Mouse (Mus musculus): ENCODE measurements around the gene Camta1. TPM values are rescaled to one million over a fixed set of nuclear protein-coding genes. Genes with fewer than 3 reads are reported as not detected.
A peak's percentile ranks its signal among the peaks of the same experiment; 100 is the strongest.

The Camta1 gene
- total RNA-seq, 1 experiment: 9.3 TPM

DNA sequence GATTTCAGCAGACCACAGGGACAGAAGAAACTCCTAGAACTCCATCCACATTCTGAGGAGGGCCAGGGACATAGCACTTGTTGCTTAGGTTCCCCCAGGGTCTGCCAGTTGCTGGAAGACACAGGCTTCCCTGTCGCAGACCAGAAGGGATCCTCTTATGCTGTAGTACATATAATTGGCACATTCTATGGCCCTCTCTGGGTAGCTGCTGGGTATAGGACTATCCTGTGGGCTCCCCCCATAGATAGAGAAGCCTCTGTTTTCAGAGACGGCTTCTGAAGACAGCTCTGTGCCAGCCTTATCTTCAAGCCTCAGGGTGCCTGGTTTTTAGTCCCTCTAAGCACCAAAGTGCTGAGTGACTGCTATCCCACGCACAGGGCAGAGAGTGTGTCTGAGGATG lies 690.6 kb downstream of the Camta1 start:
- Histone ChIP-seq H3K9ac (ENCODE audit: insufficient read depth, low read depth, low read length, poor library complexity, severe bottlenecking) (0 out of 2 replicates have a peak overlapping the region, but pooled peaks have one; percentile 40), H3K4me3 (ENCODE audit: insufficient read depth in 1 of 2, low read depth in 1 of 2, low read length in 2 of 2, poor library complexity in 1 of 2, severe bottlenecking in 1 of 2) (no peak overlapping the region), H3K4me1 (ENCODE audit: control insufficient read depth in 2 of 2, insufficient read depth in 2 of 2, low read length in 2 of 2, poor library complexity in 1 of 2) (peaks cover 0 to 14% of the 10 kb centered on the region in 2 experiments; a peak in 2 of 4 replicates), H3K27ac (ENCODE audit: insufficient read depth, low read depth, low read length, poor library complexity, severe bottlenecking) (no peak overlapping the region), H3K36me3 (ENCODE audit: control insufficient read depth, insufficient read depth, low read length, poor library complexity, severe bottlenecking) (no peaks in the 10 kb centered on the region), H3K9me3 (ENCODE audit: control insufficient read depth, insufficient read depth, low read depth, low read length) (no peaks in the 10 kb centered on the region)
- in situ Hi-C loops (cut with MboI; ENCODE audit: low sequenced_read_pairs in 2 of 2, unreplicated experiment in 2 of 2): no loop called here
- DNase-seq (ENCODE audit: low read depth, low spot score): no peak
- TF ChIP-seq ZNF384 (IDR thresholded peaks at IDR 0.05; ENCODE audit: low read depth, low read length) (no peak), MAFK (IDR thresholded peaks at IDR 0.05; ENCODE audit: insufficient read depth, low read depth, low read length) (no peak), CHD2 (IDR thresholded peaks at IDR 0.05; ENCODE audit: low read depth, low read length) (no peak), ZC3H11A (IDR thresholded peaks at IDR 0.05; ENCODE audit: borderline replicate concordance, low read depth, low read length) (no peak)

DNA sequence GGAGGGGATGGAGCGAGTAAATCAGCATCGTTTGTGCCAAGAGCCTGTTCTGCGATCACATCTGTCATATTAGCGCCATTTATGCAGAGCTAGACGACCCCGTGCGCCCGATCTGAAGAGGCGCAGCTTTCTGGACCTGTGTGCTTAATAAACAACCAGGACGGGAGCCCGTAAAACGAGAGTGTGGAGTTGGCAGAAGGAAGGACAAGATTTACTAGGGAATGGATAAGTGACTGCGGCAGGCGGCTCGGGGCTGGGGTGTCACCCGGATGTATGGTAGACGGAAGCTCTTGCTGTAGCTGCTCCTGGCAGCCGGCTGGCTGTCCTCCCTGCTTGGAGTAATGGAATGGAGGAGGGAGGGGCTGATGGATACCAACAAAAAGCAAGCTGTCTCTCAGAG lies 691.0 kb downstream of the Camta1 start:
- DNase-seq (ENCODE audit: low read depth, low spot score): no peak
- no peak for TF ChIP-seq ZNF384 (IDR thresholded peaks at IDR 0.05; ENCODE audit: low read depth, low read length)
- no peak for TF ChIP-seq HCFC1 (IDR thresholded peaks at IDR 0.05; ENCODE audit: borderline replicate concordance, insufficient read depth, low read length)
- TF ChIP-seq CHD2 (IDR thresholded peaks at IDR 0.05; ENCODE audit: low read depth, low read length): no peak
- no peak for TF ChIP-seq ZC3H11A (IDR thresholded peaks at IDR 0.05; ENCODE audit: borderline replicate concordance, low read depth, low read length)
- TF ChIP-seq MAFK (IDR thresholded peaks at IDR 0.05; ENCODE audit: insufficient read depth, low read depth, low read length): no peak
- H3K4me3 ChIP-seq (ENCODE audit: insufficient read depth in 1 of 2, low read depth in 1 of 2, low read length in 2 of 2, poor library complexity in 1 of 2, severe bottlenecking in 1 of 2): 0 out of 4 replicates have a peak overlapping the region, but pooled peaks of 1 of the 2 experiments have one; percentile 7
- no peaks in the 10 kb centered on the region for H3K36me3 ChIP-seq (ENCODE audit: control insufficient read depth, insufficient read depth, low read length, poor library complexity, severe bottlenecking)
- in situ Hi-C loops (cut with MboI; ENCODE audit: low sequenced_read_pairs in 2 of 2, unreplicated experiment in 2 of 2): no loop called here
- peak overlapping the region; percentile 30; the same call in 1 of the 2 replicates for H3K9ac ChIP-seq (ENCODE audit: insufficient read depth, low read depth, low read length, poor library complexity, severe bottlenecking)
- no peak overlapping the region for H3K27ac ChIP-seq (ENCODE audit: insufficient read depth, low read depth, low read length, poor library complexity, severe bottlenecking)
- H3K4me1 ChIP-seq (ENCODE audit: control insufficient read depth in 2 of 2, insufficient read depth in 2 of 2, low read length in 2 of 2, poor library complexity in 1 of 2): peaks cover 0 to 17% of the 10 kb centered on the region in 2 experiments; a peak in 2 of 4 replicates
- no peaks in the 10 kb centered on the region for H3K9me3 ChIP-seq (ENCODE audit: control insufficient read depth, insufficient read depth, low read depth, low read length)

DNA sequence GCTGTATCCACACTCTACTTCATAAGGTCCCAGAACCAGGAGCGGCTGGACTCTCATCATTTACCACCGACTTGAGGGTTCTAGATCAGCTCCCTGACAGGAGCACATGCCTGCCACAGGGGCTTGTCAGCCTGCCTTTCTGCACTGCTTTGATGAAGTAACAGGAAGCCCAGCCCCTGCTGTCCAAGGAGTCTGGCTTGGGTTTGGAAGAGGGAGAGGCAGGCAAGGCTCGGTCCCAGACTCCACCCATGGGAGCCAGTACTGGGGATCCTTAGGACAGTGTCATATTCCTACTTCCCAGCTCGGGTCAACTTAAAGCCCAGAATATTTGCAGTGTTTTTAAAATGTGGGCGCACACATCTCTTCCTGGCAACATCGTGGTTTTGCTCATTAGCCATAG lies 694.7 kb downstream of the Camta1 start:
- DNase-seq (ENCODE audit: low read depth, low spot score): no peak
- Histone ChIP-seq H3K36me3 (ENCODE audit: control insufficient read depth, insufficient read depth, low read length, poor library complexity, severe bottlenecking) (no peaks in the 10 kb centered on the region), H3K27ac (ENCODE audit: insufficient read depth, low read depth, low read length, poor library complexity, severe bottlenecking) (no peak overlapping the region), H3K9ac (ENCODE audit: insufficient read depth, low read depth, low read length, poor library complexity, severe bottlenecking) (no peak overlapping the region), H3K9me3 (ENCODE audit: control insufficient read depth, insufficient read depth, low read depth, low read length) (no peaks in the 10 kb centered on the region), H3K4me3 (ENCODE audit: insufficient read depth in 1 of 2, low read depth in 1 of 2, low read length in 2 of 2, poor library complexity in 1 of 2, severe bottlenecking in 1 of 2) (no peak overlapping the region), H3K4me1 (ENCODE audit: control insufficient read depth in 2 of 2, insufficient read depth in 2 of 2, low read length in 2 of 2, poor library complexity in 1 of 2) (peaks cover 0 to 19% of the 10 kb centered on the region in 2 experiments; a peak in 2 of 4 replicates)
- TF ChIP-seq HCFC1 (IDR thresholded peaks at IDR 0.05; ENCODE audit: borderline replicate concordance, insufficient read depth, low read length) (no peak), CHD2 (IDR thresholded peaks at IDR 0.05; ENCODE audit: low read depth, low read length) (no peak), ZC3H11A (IDR thresholded peaks at IDR 0.05; ENCODE audit: borderline replicate concordance, low read depth, low read length) (no peak), MAFK (IDR thresholded peaks at IDR 0.05; ENCODE audit: insufficient read depth, low read depth, low read length) (no peak), ZNF384 (IDR thresholded peaks at IDR 0.05; ENCODE audit: low read depth, low read length) (no peak)
- in situ Hi-C loops (cut with MboI; ENCODE audit: low sequenced_read_pairs in 2 of 2, unreplicated experiment in 2 of 2): no loop called here

DNA sequence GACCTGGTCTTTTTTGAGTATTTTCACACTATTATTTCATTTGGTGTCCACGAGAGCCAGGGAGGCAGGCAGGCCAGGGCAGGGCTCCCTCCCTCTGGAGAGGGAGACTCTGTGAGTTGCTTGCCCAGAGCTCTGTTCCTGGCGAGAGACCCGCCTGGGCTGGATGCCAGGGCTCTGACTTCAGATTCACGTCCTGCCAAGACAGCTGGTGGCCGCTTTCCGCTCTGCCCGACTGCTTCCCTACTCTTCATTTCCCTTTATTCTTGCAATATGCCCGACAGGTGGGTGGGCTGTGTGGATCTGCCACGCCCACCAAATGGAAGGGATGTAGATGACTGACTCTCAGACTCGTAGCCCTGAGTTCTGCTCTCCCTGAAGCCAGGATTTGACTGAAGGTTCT lies 696.1 kb downstream of the Camta1 start:
- Histone ChIP-seq H3K9ac (ENCODE audit: insufficient read depth, low read depth, low read length, poor library complexity, severe bottlenecking) (no peak overlapping the region), H3K27ac (ENCODE audit: insufficient read depth, low read depth, low read length, poor library complexity, severe bottlenecking) (no peak overlapping the region), H3K9me3 (ENCODE audit: control insufficient read depth, insufficient read depth, low read depth, low read length) (no peaks in the 10 kb centered on the region), H3K36me3 (ENCODE audit: control insufficient read depth, insufficient read depth, low read length, poor library complexity, severe bottlenecking) (no peaks in the 10 kb centered on the region), H3K4me1 (ENCODE audit: control insufficient read depth in 2 of 2, insufficient read depth in 2 of 2, low read length in 2 of 2, poor library complexity in 1 of 2) (peaks cover 0 to 9% of the 10 kb centered on the region in 2 experiments; a peak in 2 of 4 replicates), H3K4me3 (ENCODE audit: insufficient read depth in 1 of 2, low read depth in 1 of 2, low read length in 2 of 2, poor library complexity in 1 of 2, severe bottlenecking in 1 of 2) (no peak overlapping the region)
- in situ Hi-C loops (cut with MboI; ENCODE audit: low sequenced_read_pairs in 2 of 2, unreplicated experiment in 2 of 2): no loop called here
- no peak for TF ChIP-seq MAFK (IDR thresholded peaks at IDR 0.05; ENCODE audit: insufficient read depth, low read depth, low read length)
- TF ChIP-seq ZC3H11A (IDR thresholded peaks at IDR 0.05; ENCODE audit: borderline replicate concordance, low read depth, low read length): no peak
- TF ChIP-seq ZNF384 (IDR thresholded peaks at IDR 0.05; ENCODE audit: low read depth, low read length): no peak
- no peak for TF ChIP-seq HCFC1 (IDR thresholded peaks at IDR 0.05; ENCODE audit: borderline replicate concordance, insufficient read depth, low read length)
- no peak for TF ChIP-seq CHD2 (IDR thresholded peaks at IDR 0.05; ENCODE audit: low read depth, low read length)
- no peak for DNase-seq (ENCODE audit: low read depth, low spot score)

DNA sequence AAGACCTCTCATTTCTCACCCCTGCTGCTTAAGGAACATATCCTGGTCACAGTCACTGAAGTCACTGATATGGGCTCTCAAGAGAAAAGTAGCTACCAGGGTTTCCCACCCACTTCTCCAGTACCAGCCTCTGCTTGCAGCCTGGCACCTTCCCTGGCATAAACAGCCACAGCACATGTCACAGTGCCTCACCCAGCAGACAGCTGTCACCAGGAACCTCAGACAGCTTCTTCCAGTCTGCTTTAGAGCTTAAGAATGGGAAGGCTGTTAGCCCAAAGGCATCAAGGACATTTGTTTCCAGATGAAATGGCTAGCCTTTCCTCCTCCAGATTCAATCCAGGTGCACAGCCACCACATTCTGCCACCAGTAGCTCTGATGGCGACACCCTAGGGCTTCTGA lies 697.4 kb downstream of the Camta1 start:
- Histone ChIP-seq H3K4me3 (ENCODE audit: insufficient read depth in 1 of 2, low read depth in 1 of 2, low read length in 2 of 2, poor library complexity in 1 of 2, severe bottlenecking in 1 of 2) (no peak overlapping the region), H3K9ac (ENCODE audit: insufficient read depth, low read depth, low read length, poor library complexity, severe bottlenecking) (no peak overlapping the region), H3K4me1 (ENCODE audit: control insufficient read depth in 2 of 2, insufficient read depth in 2 of 2, low read length in 2 of 2, poor library complexity in 1 of 2) (peaks cover 0 to 5% of the 10 kb centered on the region in 2 experiments; a peak in 2 of 4 replicates), H3K36me3 (ENCODE audit: control insufficient read depth, insufficient read depth, low read length, poor library complexity, severe bottlenecking) (no peaks in the 10 kb centered on the region), H3K9me3 (ENCODE audit: control insufficient read depth, insufficient read depth, low read depth, low read length) (no peaks in the 10 kb centered on the region), H3K27ac (ENCODE audit: insufficient read depth, low read depth, low read length, poor library complexity, severe bottlenecking) (no peak overlapping the region)
- TF ChIP-seq ZNF384 (IDR thresholded peaks at IDR 0.05; ENCODE audit: low read depth, low read length): no peak
- no peak for TF ChIP-seq ZC3H11A (IDR thresholded peaks at IDR 0.05; ENCODE audit: borderline replicate concordance, low read depth, low read length)
- no peak for TF ChIP-seq MAFK (IDR thresholded peaks at IDR 0.05; ENCODE audit: insufficient read depth, low read depth, low read length)
- TF ChIP-seq CHD2 (IDR thresholded peaks at IDR 0.05; ENCODE audit: low read depth, low read length): no peak
- no peak for TF ChIP-seq HCFC1 (IDR thresholded peaks at IDR 0.05; ENCODE audit: borderline replicate concordance, insufficient read depth, low read length)
- in situ Hi-C loops (cut with MboI; ENCODE audit: low sequenced_read_pairs in 2 of 2, unreplicated experiment in 2 of 2): no loop called here
- no peak for DNase-seq (ENCODE audit: low read depth, low spot score)

Data from ES-E14 (cell line).